Mouse (Mus musculus): ENCODE measurements at regions not wholly inside any gene's neighbourhood (a gene's known extent, or its start where the extent isn't known, plus 50 kb on each side); places are given as distances from the start of the nearest gene placed in this dataset.
A peak's percentile ranks its signal among the peaks of the same experiment; 100 is the strongest.

DNA sequence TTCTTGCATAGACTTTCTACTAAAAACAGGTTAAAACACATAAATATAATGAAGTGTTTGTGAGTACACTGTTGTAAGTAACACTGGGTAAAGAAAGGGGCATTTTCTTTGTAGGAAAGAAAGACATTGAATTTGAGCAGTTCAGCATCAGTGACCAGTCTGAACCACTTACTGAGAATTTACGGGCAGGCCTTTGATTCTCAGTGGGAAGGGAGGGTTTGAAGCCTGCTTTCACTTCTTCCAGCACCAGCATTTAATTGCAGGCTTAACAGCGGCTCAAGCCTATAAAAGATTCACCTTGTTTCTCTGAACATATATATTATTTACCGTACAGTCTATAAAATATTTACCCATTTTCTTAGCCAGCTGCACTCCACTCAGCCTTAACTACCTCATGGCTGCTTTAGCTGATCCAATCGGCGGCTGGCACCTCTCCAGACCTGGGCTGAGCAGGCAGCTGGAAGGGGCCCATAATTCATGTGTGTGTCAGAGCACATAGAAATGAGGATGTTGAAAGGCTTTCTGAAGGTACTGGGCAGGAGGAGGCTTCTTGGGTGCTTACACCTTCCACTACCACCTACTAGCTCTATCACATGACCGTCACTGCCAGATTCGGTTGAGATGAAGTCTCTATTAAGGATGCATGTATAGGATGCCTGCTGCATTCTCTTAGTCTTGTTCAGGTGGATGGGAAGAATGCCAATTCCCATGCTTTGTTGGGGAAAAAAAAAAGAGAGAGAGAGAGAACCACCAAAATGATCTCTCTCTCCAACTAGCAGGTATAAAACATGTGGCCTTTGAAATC is 50.0 kb upstream of the Fggy start:
- DNase-seq, result peak; percentile 72
